12 mouse cellular contexts compared by ENCODE assay signal in the genomic region with DNA sequence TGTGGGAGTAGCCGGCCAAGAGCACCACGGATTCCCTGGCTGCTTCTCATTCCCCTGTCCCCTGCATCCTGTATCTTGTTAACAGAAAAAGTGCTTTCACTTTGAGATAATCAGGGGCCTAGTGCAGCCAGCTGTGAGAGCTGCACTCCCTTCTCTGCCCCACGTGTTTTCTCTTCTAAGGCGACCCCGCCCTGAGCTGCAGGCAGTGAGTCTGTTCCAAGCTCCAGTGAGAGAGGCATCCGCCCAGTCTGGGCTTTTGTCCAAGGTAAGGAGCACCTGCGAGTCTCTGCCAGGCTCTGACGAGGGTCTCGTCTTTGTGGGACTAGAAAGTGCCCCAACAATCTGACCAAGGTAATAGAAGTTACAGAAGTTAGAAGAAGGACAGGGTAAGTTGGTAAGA.
DNase-seq lines count a peak whose midpoint lies in the region; ATAC-seq lines count a peak whose summit lies in the region.
"Had no signal": no experiment of that assay in that cellular context is flagged by ENCODE, and none has a peak within 500 bp of the region (broad histone marks: within the 10 kb centered on the region; RNA-seq: fewer than 3 reads in every experiment).

No protein-coding gene starts in this region.

- 29% methylated on average over 9 of the region's 9 CpGs for WGBS in kidney, embryonic 16.5 days
- WGBS in heart, embryonic 15.5 days, result 24% methylated on average over 9 of the region's 9 CpGs

- H3K9ac ChIP-seq in kidney, embryonic 16.5 days (replicated peaks; ENCODE audit: low read length), result no peak overlapping the region
- H3K9ac ChIP-seq in heart, embryonic 15.5 days, result no peak overlapping the region
- H3K9ac ChIP-seq: liver, embryonic 15.5 days had no signal

- H3K4me3 ChIP-seq in kidney, embryonic 16.5 days (ENCODE audit: low read length), result no peak overlapping the region
- H3K4me3 ChIP-seq in heart, embryonic 15.5 days, result no peak overlapping the region
- H3K4me3 ChIP-seq: erythroblast, embryonic 14.5 days; liver, embryonic 15.5 days; myocyte had no signal

- H3K9me3 ChIP-seq in kidney, embryonic 16.5 days (ENCODE audit: low read length), result no peaks in the 10 kb centered on the region
- no peaks in the 10 kb centered on the region for H3K9me3 ChIP-seq in heart, embryonic 15.5 days (replicated peaks)
- H3K9me3 ChIP-seq: liver, embryonic 15.5 days had no signal

- H3K4me2 ChIP-seq in kidney, embryonic 16.5 days (replicated peaks; ENCODE audit: low read depth, low read length), result no peak overlapping the region
- peak overlapping the region; percentile 8; the same call in 1 of the 2 replicates for H3K4me2 ChIP-seq in heart, embryonic 15.5 days
- H3K4me2 ChIP-seq: liver, embryonic 15.5 days had no signal

- ATAC-seq in kidney, embryonic 16.5 days (ENCODE audit: low FRiP score, low TSS enrichment), result no peak
- ATAC-seq in heart, embryonic 15.5 days (replicated peaks; ENCODE audit: insufficient number of reproducible peaks, insufficient read depth, low FRiP score, low read depth), result no peak
- no peak for ATAC-seq in CD4-positive, CD25-positive, alpha-beta regulatory T cell, adult 4 months

- DNase-seq in kidney, adult 11 months, result peak; percentile 9
- peak; percentile 27 for DNase-seq in adipocyte (ENCODE audit: low spot score)
- peak; percentile 33 for DNase-seq in lung, postnatal 10 days
- DNase-seq in spleen, adult 12 weeks (ENCODE audit: low spot score), result no peak
- DNase-seq in frontal cortex, postnatal 10 days (ENCODE audit: low spot score in 2 of 2), result no peak
- DNase-seq: spleen, adult 18-20 months had no signal

- H3K27ac ChIP-seq in kidney, embryonic 16.5 days (ENCODE audit: low read length), result no peak overlapping the region
- no peak overlapping the region for H3K27ac ChIP-seq in heart, embryonic 15.5 days
- H3K27ac ChIP-seq: liver, embryonic 15.5 days had no signal

- no peaks in the 10 kb centered on the region for H3K27me3 ChIP-seq in kidney, embryonic 16.5 days (ENCODE audit: insufficient read depth, low read length)
- H3K27me3 ChIP-seq in heart, embryonic 15.5 days, result no peaks in the 10 kb centered on the region
- H3K27me3 ChIP-seq: liver, embryonic 15.5 days had no signal

- no peaks in the 10 kb centered on the region; the same call in 1 of the 2 replicates for H3K4me1 ChIP-seq in kidney, embryonic 16.5 days (ENCODE audit: insufficient read depth, low read length)
- H3K4me1 ChIP-seq in heart, embryonic 15.5 days (replicated peaks), result peaks cover 5% of the 10 kb centered on the region
- H3K4me1 ChIP-seq: liver, embryonic 15.5 days had no signal

- no peaks in the 10 kb centered on the region for H3K36me3 ChIP-seq in kidney, embryonic 16.5 days (ENCODE audit: insufficient read depth, low read length)
- H3K36me3 ChIP-seq in heart, embryonic 15.5 days, result no peaks in the 10 kb centered on the region
- H3K36me3 ChIP-seq: liver, embryonic 15.5 days had no signal

Comparison
In these comparisons a context has a peak if more than half of its experiments do, and no peak if none do; other contexts are left out.
1. DNase-seq: peak in kidney, adult 11 months (single experiment), adipocyte (single experiment) and lung, postnatal 10 days (single experiment); none in spleen, adult 12 weeks (single experiment) and frontal cortex, postnatal 10 days (0 of 2).